ENCODE assay signal across 14 mouse cellular contexts in genomic region chr2:3740256-3740655, GRCm38 (mm10).
A peak's percentile ranks its signal among the peaks of the same experiment; 100 is the strongest.
DNase-seq lines count a peak whose midpoint lies in the region; ATAC-seq lines count a peak whose summit lies in the region.
"Had no signal": no experiment of that assay in that cellular context is flagged by ENCODE, and none has a peak within 500 bp of the region (broad histone marks: within the 10 kb centered on the region; RNA-seq: fewer than 3 reads in every experiment).

No protein-coding gene starts in this region.

- H3K9me3 ChIP-seq in hindbrain, embryonic 15.5 days = no peaks in the 10 kb centered on the region
- H3K9me3 ChIP-seq in hindbrain, embryonic 12.5 days (replicated peaks) = no peaks in the 10 kb centered on the region
- H3K9me3 ChIP-seq in forebrain, embryonic 16.5 days (ENCODE audit: control insufficient read depth, low read length) = no peaks in the 10 kb centered on the region

- H3K4me1 ChIP-seq in hindbrain, embryonic 15.5 days (replicated peaks) = peaks cover 39% of the 10 kb centered on the region
- H3K4me1 ChIP-seq in hindbrain, embryonic 12.5 days = peaks cover 43% of the 10 kb centered on the region
- peaks cover 32% of the 10 kb centered on the region for H3K4me1 ChIP-seq in forebrain, embryonic 16.5 days (replicated peaks; ENCODE audit: control insufficient read depth, insufficient read depth, low read length)

- H3K4me2 ChIP-seq in hindbrain, embryonic 15.5 days = no peak overlapping the region
- no peak overlapping the region for H3K4me2 ChIP-seq in hindbrain, embryonic 12.5 days (replicated peaks)
- H3K4me2 ChIP-seq in forebrain, embryonic 16.5 days (ENCODE audit: low read length) = no peak overlapping the region

- H3K27ac ChIP-seq in hindbrain, embryonic 15.5 days (replicated peaks) = peak overlapping the region; percentile 49
- H3K27ac ChIP-seq in hindbrain, embryonic 12.5 days = no peak overlapping the region
- H3K27ac ChIP-seq in forebrain, embryonic 16.5 days (ENCODE audit: low read length) = peak overlapping the region; percentile 49
- H3K27ac ChIP-seq: heart, adult 2 months; left cerebral cortex, adult 2 months; macrophage had no signal

- DNase-seq in cerebellum, adult 11-12 months = peak; percentile 54
- DNase-seq in cerebellum, adult 8-10 months = no peak
- peak; percentile 48 to 65 for DNase-seq in natural killer cell, adult 2 months (ENCODE audit: low spot score in 2 of 2)
- no peak for DNase-seq in gastrocnemius, adult 8-10 months (ENCODE audit: low spot score in 2 of 2)
- DNase-seq in gastrocnemius, postnatal 4 days (ENCODE audit: low spot score in 2 of 2) = no peak
- DNase-seq: heart, adult 2 months; heart, postnatal 14 days; kidney, adult 8-10 months; liver, postnatal 0 days had no signal

- 69% methylated on average over 3 of the region's 3 CpGs for WGBS in hindbrain, embryonic 15.5 days
- 85% methylated on average over 3 of the region's 3 CpGs for WGBS in hindbrain, embryonic 12.5 days
- WGBS in forebrain, embryonic 16.5 days = 88% methylated on average over 3 of the region's 3 CpGs

- no peak for ATAC-seq in hindbrain, embryonic 15.5 days (ENCODE audit: low FRiP score, low read depth)
- ATAC-seq in hindbrain, embryonic 12.5 days (ENCODE audit: low FRiP score) = no peak
- ATAC-seq in forebrain, embryonic 16.5 days = no peak
- ATAC-seq: liver, postnatal 0 days had no signal

- no peak overlapping the region for H3K9ac ChIP-seq in hindbrain, embryonic 15.5 days
- no peak overlapping the region for H3K9ac ChIP-seq in hindbrain, embryonic 12.5 days
- H3K9ac ChIP-seq in forebrain, embryonic 16.5 days (replicated peaks; ENCODE audit: low read depth, low read length) = no peak overlapping the region
- H3K9ac ChIP-seq: liver, postnatal 0 days had no signal

- no peak overlapping the region for H3K4me3 ChIP-seq in hindbrain, embryonic 15.5 days
- no peak overlapping the region for H3K4me3 ChIP-seq in hindbrain, embryonic 12.5 days
- no peak overlapping the region for H3K4me3 ChIP-seq in forebrain, embryonic 16.5 days (replicated peaks; ENCODE audit: low read length)
- H3K4me3 ChIP-seq: heart, adult 2 months; left cerebral cortex, adult 2 months had no signal

- H3K36me3 ChIP-seq in hindbrain, embryonic 15.5 days = no peaks in the 10 kb centered on the region
- H3K36me3 ChIP-seq in hindbrain, embryonic 12.5 days = no peaks in the 10 kb centered on the region
- no peaks in the 10 kb centered on the region for H3K36me3 ChIP-seq in forebrain, embryonic 16.5 days (ENCODE audit: control insufficient read depth, insufficient read depth)

- H3K27me3 ChIP-seq in hindbrain, embryonic 15.5 days = no peaks in the 10 kb centered on the region
- H3K27me3 ChIP-seq in hindbrain, embryonic 12.5 days = no peaks in the 10 kb centered on the region
- H3K27me3 ChIP-seq in forebrain, embryonic 16.5 days (replicated peaks; ENCODE audit: control insufficient read depth, insufficient read depth, low read length) = no peaks in the 10 kb centered on the region

Comparison
In these comparisons a context has a peak if more than half of its experiments do, and no peak if none do; other contexts are left out.
1. DNase-seq: peak in cerebellum, adult 11-12 months (single experiment) and natural killer cell, adult 2 months (2 of 2); none in cerebellum, adult 8-10 months (single experiment), gastrocnemius, adult 8-10 months (0 of 2) and gastrocnemius, postnatal 4 days (0 of 2).